Mouse (Mus musculus): Measurements from ENCODE around the gene Ilf2. TPM values are rescaled to one million over a fixed set of nuclear protein-coding genes. Genes with fewer than 3 reads are reported as not detected.

Ilf2 gene
- total RNA-seq (2023): 10 to 100 TPM; 48.3 to 54.9 TPM

GRCm38 (mm10) chr3:90475831-90476611 lies at the start of gene Ilf2:
TSS of gene Ilf2 (plus strand) at chr3:90476126.

GRCm38 (mm10) chr3:90433381-90434020 lies 42.4 kb upstream of the Ilf2 start, which contains the start of gene Ints3:
TSS of gene Ints3 (minus strand) at chr3:90433622.

GRCm38 (mm10) chr3:90465686-90466310 lies 10.1 kb upstream of the Ilf2 start, which contains the start of gene Npr1:
TSS of gene Npr1 (minus strand) at chr3:90465866.

GRCm38 (mm10) chr3:90490696-90491256 lies 14.8 kb downstream of the Ilf2 start, which contains the start of gene Snapin:
TSS of gene Snapin (minus strand) at chr3:90491033.

GRCm38 (mm10) chr3:90508950-90509746 lies 33.2 kb downstream of the Ilf2 start, which contains the start of gene Chtop:
TSS of gene Chtop (minus strand) at chr3:90509498.

GRCm38 (mm10) chr3:90513796-90514590 lies 38.1 kb downstream of the Ilf2 start, which contains the start of the genes S100a1 and S100a13:
TSS of gene S100a1 (minus strand) at chr3:90514392.
TSS of gene S100a13 (plus strand) at chr3:90514435.

GRCm38 (mm10) chr3:90526580-90526979 lies 50.7 kb downstream of the Ilf2 start, which contains the start of gene S100a14:
TSS of gene S100a14 (plus strand) at chr3:90526856.

GRCm38 (mm10) chr3:90537141-90537904 lies 61.4 kb downstream of the Ilf2 start, which contains the start of gene S100a16:
TSS of gene S100a16 (plus strand) at chr3:90537254.

Other genes starting within 250 kb of the Ilf2 start
- 10 to 100 TPM; 27.6 to 30.9 TPM for gene Jtb, start 244.5 kb upstream of the Ilf2 start, total RNA-seq (2023)
- not detected for gene Creb3l4, start 232.6 kb upstream of the Ilf2 start, total RNA-seq (2023)
- 10 to 100 TPM; 21.0 to 22.9 TPM for gene Slc39a1, start 228.0 kb upstream of the Ilf2 start, total RNA-seq (2023)
- gene Crtc2, start 222.0 kb upstream of the Ilf2 start, total RNA-seq (2023): 10 to 100 TPM; 59.8 to 70.4 TPM
- 10 to 100 TPM; 49.7 to 67.2 TPM for gene Dennd4b, start 210.9 kb upstream of the Ilf2 start, total RNA-seq (2023)
- 10 to 100 TPM; 63.0 to 70.9 TPM for gene Gatad2b, start 182.9 kb upstream of the Ilf2 start, total RNA-seq (2023)
- gene Slc27a3, start 86.2 kb upstream of the Ilf2 start, total RNA-seq (2023): 1 to 10 TPM; 1.3 to 1.6 TPM
- gene Ints3, start 42.5 kb upstream of the Ilf2 start, total RNA-seq (2023): 10 to 100 TPM; 41.6 to 47.1 TPM
- under 1 TPM; 0.24 to 0.53 TPM for gene Npr1, start 10.3 kb upstream of the Ilf2 start, total RNA-seq (2023)
- gene Snapin, start 14.9 kb downstream of the Ilf2 start, total RNA-seq (2023): 10 to 100 TPM; 29.9 to 34.6 TPM
- gene Chtop, start 33.4 kb downstream of the Ilf2 start, total RNA-seq (2023): 10 to 100 TPM; 71.9 to 85.5 TPM
- gene S100a1, start 38.3 kb downstream of the Ilf2 start, total RNA-seq (2023): 10 to 100 TPM; 20.7 to 24.0 TPM
- 10 to 100 TPM; 37.9 to 38.8 TPM for gene S100a13, start 38.3 kb downstream of the Ilf2 start, total RNA-seq (2023)
- under 1 TPM in 1 of 2 experiments, not detected in 1; 0.69 TPM for gene S100a14, start 50.7 kb downstream of the Ilf2 start, total RNA-seq (2023)
- gene S100a16, start 61.1 kb downstream of the Ilf2 start, total RNA-seq (2023): not detected
- gene S100a3, start 84.5 kb downstream of the Ilf2 start, total RNA-seq (2023): 1 to 10 TPM; 5.8 to 6.8 TPM
- gene S100a2, start 114.1 kb downstream of the Ilf2 start, total RNA-seq (2023): 1 to 10 TPM; 1.6 to 3.5 TPM
- not detected for gene Gm42674, start 125.8 kb downstream of the Ilf2 start, total RNA-seq (2023)
- gene S100a4, start 127.6 kb downstream of the Ilf2 start, total RNA-seq (2023): 100 to 1,000 TPM; 261 to 505 TPM
- gene S100a5, start 132.4 kb downstream of the Ilf2 start, total RNA-seq (2023): not detected
- gene S100a6, start 136.8 kb downstream of the Ilf2 start, total RNA-seq (2023): 1,000 to 10,000 TPM; 1,472 to 1,540 TPM
- 1 to 10 TPM; 1.4 to 1.6 TPM for gene S100a7a, start 177.9 kb downstream of the Ilf2 start, total RNA-seq (2023)
- over 10,000 TPM; 44,455 to 51,539 TPM for gene S100a8, start 192.9 kb downstream of the Ilf2 start, total RNA-seq (2023)
- over 10,000 TPM; 52,893 to 61,962 TPM for gene S100a9, start 219.6 kb downstream of the Ilf2 start, total RNA-seq (2023)

Measured in neutrophil, adult 59 days (primary cell).